Mouse (Mus musculus) embryonic fibroblast, embryonic 13.5 days (primary cell): ENCODE data around the gene Fsd2.

Experiments
- CTCF ChIP-seq: IDR thresholded peaks from 2 replicates; pipeline ENCODE4 v1.5.1; 2011; ENCODE audit warnings: mild to moderate bottlenecking, control low read depth, low read length, moderate library complexity, borderline replicate concordance; ENCODE audit not compliant: insufficient read depth
- POLR2A ChIP-seq: IDR thresholded peaks from 2 replicates; pipeline ENCODE4 v1.6.1; 2011; ENCODE audit warnings: low read depth, mild to moderate bottlenecking, control low read depth, low read length, moderate library complexity

GRCm38 (mm10) chr7:81571941-81572441, 5.2 kb upstream of the Fsd2 start:
- no peak for TF ChIP-seq CTCF
- TF ChIP-seq POLR2A = no peak
